Mouse (Mus musculus) myocyte (in vitro differentiated cells): ENCODE results near the gene Sh3rf1.

ENCODE experiments used
- E2F4 ChIP-seq: IDR thresholded peaks from one replicate; pipeline ENCODE4 v1.6.1; 2011; ENCODE audit warnings: mild to moderate bottlenecking, control low read depth, moderate library complexity; ENCODE audit not compliant: insufficient read depth
- MAX ChIP-seq: IDR thresholded peaks from one replicate; pipeline ENCODE4 v1.6.1; 2011; ENCODE audit warnings: low read depth, mild to moderate bottlenecking, control low read depth
- POLR2A ChIP-seq: IDR thresholded peaks from one replicate; pipeline ENCODE4 v1.6.1; 2011; ENCODE audit warnings: low read depth, mild to moderate bottlenecking, control low read depth, moderate library complexity; ENCODE audit not compliant: insufficient read length
- POLR2AphosphoS2 ChIP-seq: IDR thresholded peaks from one replicate; pipeline ENCODE4 v1.6.1; 2011; ENCODE audit warnings: low read depth, control low read depth; ENCODE audit not compliant: insufficient read length
- TCF12 ChIP-seq: IDR thresholded peaks from one replicate; pipeline ENCODE4 v1.6.1; 2011; ENCODE audit warnings: mild to moderate bottlenecking, control low read depth; ENCODE audit not compliant: poor library complexity, insufficient read depth, severe bottlenecking
- USF1 ChIP-seq: IDR thresholded peaks from one replicate; pipeline ENCODE4 v1.6.1; 2011; ENCODE audit warnings: low read depth, mild to moderate bottlenecking, control low read depth, moderate library complexity

GRCm38 (mm10) chr8:61391058-61391434 is 167.4 kb downstream of the Sh3rf1 start:
- TF ChIP-seq POLR2A, result no peak
- no peak for TF ChIP-seq USF1
- TF ChIP-seq TCF12, result no peak
- TF ChIP-seq POLR2AphosphoS2, result no peak
- TF ChIP-seq E2F4, result no peak
- TF ChIP-seq MAX, result no peak
